Mouse (Mus musculus) forebrain, embryonic 13.5 days (tissue): ENCODE results near the gene Sf3b6. TPM values are rescaled to one million over a fixed set of nuclear protein-coding genes. Genes with fewer than 3 reads are reported as not detected.
A peak's percentile ranks its signal among the peaks of the same experiment; 100 is the strongest.
"Not testable (repeated sequence)": the region's sequence is repeated elsewhere in the genome, so short reads cannot be mapped to it uniquely, and the experiment has no call there.

Experiments
- ATAC-seq: fragments of 200-750 bp; cut with Nextera tagmentation; 2 replicates; pipeline ENCODE4 v1.8.0; 2017
- H3K27ac ChIP-seq: fragments of 300-500 bp; sonication (generic); 2 replicates; pipeline ENCODE4 v1.5.1; 2015; ENCODE audit warnings: inconsistent platforms, mild to moderate bottlenecking, moderate library complexity
- H3K27me3 ChIP-seq: fragments of 300-500 bp; sonication (generic); 2 replicates; pipeline ENCODE4 v1.6.1; 2015; ENCODE audit warnings: mild to moderate bottlenecking, inconsistent platforms
- H3K36me3 ChIP-seq: fragments of 300-500 bp; sonication (generic); 2 replicates; pipeline ENCODE4 v1.6.1; 2015; ENCODE audit warnings: mild to moderate bottlenecking, inconsistent platforms; ENCODE audit not compliant: poor library complexity, severe bottlenecking
- H3K4me1 ChIP-seq: fragments of 300-500 bp; sonication (generic); 2 replicates; pipeline ENCODE4 v1.6.1; 2015; ENCODE audit warnings: inconsistent platforms
- H3K4me2 ChIP-seq: fragments of 300-500 bp; sonication (generic); 2 replicates; pipeline ENCODE4 v1.6.1; 2015; ENCODE audit warnings: inconsistent platforms, mild to moderate bottlenecking, moderate library complexity
- H3K4me3 ChIP-seq: fragments of 300-500 bp; sonication (generic); 2 replicates; pipeline ENCODE4 v1.5.1; 2015; ENCODE audit warnings: mild to moderate bottlenecking, inconsistent platforms
- H3K9ac ChIP-seq: fragments of 300-500 bp; sonication (generic); 2 replicates; pipeline ENCODE4 v1.6.1; 2015; ENCODE audit warnings: mild to moderate bottlenecking, inconsistent platforms
- H3K9me3 ChIP-seq: fragments of 300-500 bp; sonication (generic); replicated peaks from 2 replicates; pipeline ENCODE4 v1.6.1; 2016; ENCODE audit warnings: inconsistent platforms
- WGBS: fragments of 180-500 bp; shearing (Covaris S2); methylation state at CpG from one replicate; pipeline ENCODE4 v1.1.7; 2015; 5-methylcytosine and 5-hydroxymethylcytosine counted together
- polyA plus RNA-seq: library from polyadenylated mRNA; unstranded; fragments of >200 nt; fragmentation: Nextera tagmentation; extraction: Ambion mirVana; gene quantifications from 2 replicates; pipeline ENCODE4 v1.2.1, GENCODE M21; 2015

Sf3b6 gene
- polyA plus RNA-seq, result 310 and 345 TPM in 2 replicates

DNA sequence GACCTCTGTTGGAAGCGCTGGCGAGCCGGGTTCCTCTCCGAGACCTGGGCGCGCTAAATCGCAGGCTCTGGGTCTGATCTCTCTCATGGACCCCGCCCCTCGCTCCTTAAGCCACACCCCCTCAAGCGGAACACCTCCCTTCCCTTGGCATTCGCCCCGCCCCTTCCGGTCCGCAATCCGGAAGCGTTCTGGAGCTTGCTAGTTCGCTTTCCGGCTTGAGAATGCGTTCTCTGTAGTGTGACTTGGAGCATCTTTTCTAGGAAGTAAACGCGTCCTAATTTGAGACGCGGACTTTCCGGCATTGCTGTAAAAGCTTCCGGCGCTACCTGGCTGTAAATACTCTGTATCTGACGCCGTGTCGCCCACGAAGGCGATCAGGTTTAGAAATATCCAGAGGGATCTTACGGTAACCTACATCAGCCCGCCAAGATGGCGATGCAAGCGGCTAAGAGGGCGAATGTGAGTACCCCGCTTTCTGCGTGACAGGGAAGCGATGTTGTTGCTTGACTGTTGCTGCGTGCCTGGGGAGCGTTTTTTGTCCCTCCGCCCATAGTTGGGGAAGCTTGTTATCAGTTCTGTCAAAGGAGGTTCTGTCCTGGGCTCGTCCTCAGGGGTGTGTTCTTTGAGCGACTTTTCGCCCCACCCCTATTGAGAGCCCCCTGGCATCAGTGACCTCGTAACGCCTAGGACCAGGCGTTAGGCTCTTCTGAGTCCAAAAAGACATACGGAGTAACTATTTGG is at the start of gene Sf3b6:
Sf3b6 (plus strand) TSS at position 184 of the 741 bp plus-strand sequence.
- no peaks in the 10 kb centered on the region for H3K27me3 ChIP-seq
- peaks cover 24% of the 10 kb centered on the region for H3K4me1 ChIP-seq
- WGBS, result under 1% methylated on average over 49 of the region's 49 CpGs

DNA sequence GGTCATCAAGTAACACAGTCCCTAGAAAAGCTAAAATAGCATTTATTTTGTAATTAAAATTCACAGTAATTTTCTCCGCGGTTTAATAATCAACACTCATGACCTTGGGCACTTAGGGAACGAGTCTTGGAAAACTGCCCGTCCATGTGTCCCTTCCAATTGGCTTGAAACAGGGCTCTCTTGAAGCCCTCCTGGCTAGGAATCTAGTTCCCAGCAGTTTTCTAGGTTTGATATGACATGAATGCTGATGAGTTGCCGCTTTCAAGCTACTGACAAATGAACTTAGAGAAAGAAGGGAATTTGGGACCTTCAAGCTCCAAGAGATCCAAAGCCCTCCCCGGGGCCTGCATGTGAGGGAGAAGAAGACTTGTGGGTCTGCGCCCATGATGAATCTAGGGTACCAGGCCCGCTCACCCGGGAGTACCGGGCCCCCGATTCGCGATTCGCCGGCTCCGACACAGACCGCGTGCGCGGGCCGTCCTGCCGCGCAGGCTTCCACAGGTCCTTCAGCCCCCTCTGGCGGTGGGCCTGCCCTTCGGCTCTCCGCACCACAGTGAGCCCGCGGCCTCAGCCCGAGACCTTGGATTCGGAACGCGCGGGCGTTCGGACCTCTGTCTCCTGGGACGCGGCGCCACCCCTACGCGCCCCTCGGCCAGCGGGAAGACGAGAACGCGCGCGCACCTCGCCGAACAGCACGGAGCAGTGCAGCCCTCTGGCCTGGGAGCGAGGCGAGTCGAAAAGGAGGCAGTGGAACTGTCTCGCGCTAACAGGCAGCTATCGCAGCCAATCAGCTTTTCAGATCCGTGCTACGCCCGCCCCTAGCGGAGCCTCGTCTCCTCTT is 48.6 kb upstream of the Sf3b6 start, which contains the start of the genes Pfn4 and Fam228b:
Pfn4 (plus strand) TSS at position 531 of the 841 bp plus-strand sequence.
Fam228b (minus strand) TSS at position 776 of the 841 bp plus-strand sequence.
- Histone ChIP-seq H3K4me2 (peak within 1 kb of the TSS; percentile 71), H3K9ac (peak within 1 kb of the TSS; percentile 84), H3K4me3 (peak within 1 kb of the TSS; percentile 69), H3K9me3 (no peaks in the 10 kb centered on the region), H3K36me3 (no peaks in the 10 kb centered on the region), H3K27ac (peak within 1 kb of the TSS; percentile 97), H3K4me1 (peaks cover 5% of the 10 kb centered on the region; the same call in 1 of the 2 replicates), H3K27me3 (no peaks in the 10 kb centered on the region)
- peak; percentile 99 for ATAC-seq
- under 1% methylated on average over 61 of the region's 61 CpGs for WGBS

More for the DNA sequence above, at the start of gene Sf3b6:
- Histone ChIP-seq H3K27ac (peak within 1 kb of the TSS; percentile 77), H3K4me2 (peak within 1 kb of the TSS; percentile 78), H3K4me3 (peak within 1 kb of the TSS; percentile 86), H3K36me3 (peaks cover 23% of the 10 kb centered on the region), H3K9ac (peak within 1 kb of the TSS; percentile 75), H3K9me3 (no peaks in the 10 kb centered on the region)
- peak; percentile 98 for ATAC-seq

DNA sequence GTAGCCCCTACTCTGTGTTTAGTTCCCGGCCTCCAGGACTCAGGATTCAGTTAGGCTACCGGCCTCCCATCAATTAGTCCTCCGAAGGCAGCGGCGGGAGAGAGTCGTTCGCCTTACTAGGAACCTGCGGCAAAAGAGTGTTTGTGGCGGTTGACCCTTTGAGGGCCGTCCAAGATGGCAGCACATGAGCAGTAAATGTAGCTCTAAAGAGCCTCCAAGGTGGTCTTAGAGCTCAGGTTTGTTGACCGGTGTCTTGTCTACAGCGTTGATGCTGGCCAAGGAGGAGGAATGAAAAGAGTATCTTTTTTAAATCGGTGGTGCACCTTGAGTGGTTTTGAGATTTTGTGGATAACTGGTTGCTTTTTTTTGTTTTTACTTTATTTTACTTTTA is 48.0 kb upstream of the Sf3b6 start:
- no peaks in the 10 kb centered on the region for H3K9me3 ChIP-seq
- H3K4me3 ChIP-seq, result peak overlapping the region; percentile 69
- peak overlapping the region; percentile 71 for H3K4me2 ChIP-seq
- no peaks in the 10 kb centered on the region for H3K27me3 ChIP-seq
- H3K27ac ChIP-seq, result peak overlapping the region; percentile 97
- peaks cover 5% of the 10 kb centered on the region; the same call in 1 of the 2 replicates for H3K4me1 ChIP-seq
- 17% methylated on average over 13 of the region's 13 CpGs for WGBS
- no peaks in the 10 kb centered on the region for H3K36me3 ChIP-seq
- peak overlapping the region; percentile 84 for H3K9ac ChIP-seq
- no peak for ATAC-seq

DNA sequence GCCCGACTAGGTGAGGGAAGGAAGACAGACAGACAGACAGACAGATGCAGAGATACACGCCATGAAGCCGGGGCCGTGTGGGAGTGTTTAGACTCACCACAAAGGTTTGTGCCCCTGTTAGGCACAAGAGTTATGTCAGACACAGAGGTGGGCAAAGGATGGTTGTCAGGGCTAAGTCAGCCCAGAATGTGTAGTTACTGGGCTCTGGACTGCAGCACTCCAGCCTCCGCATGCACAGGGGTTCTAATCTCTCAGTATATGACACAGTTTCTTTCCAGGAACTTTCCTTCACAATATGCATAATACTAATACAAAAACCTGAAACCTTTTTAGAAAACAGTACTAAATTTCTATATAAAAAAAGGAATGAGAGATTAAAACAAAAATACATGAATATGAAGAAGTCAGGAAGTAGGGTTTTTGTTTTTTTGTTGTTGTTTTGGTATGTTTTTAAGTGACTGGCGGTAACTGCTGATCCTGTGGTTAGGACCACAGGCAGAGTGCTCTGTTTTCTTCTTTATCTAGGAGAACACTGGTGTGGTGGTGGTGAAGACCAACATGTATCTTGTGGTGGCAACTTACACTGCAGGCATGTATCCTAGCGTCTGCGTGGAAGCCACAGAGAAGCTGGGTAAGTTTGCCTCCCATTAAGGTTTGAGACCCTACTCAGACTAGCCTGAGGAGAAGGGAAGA is 42.3 kb upstream of the Sf3b6 start:
- Histone ChIP-seq H3K4me1 (no peaks in the 10 kb centered on the region), H3K36me3 (no peaks in the 10 kb centered on the region), H3K4me3 (no peak overlapping the region), H3K27ac (no peak overlapping the region), H3K4me2 (no peak overlapping the region), H3K27me3 (no peaks in the 10 kb centered on the region), H3K9me3 (no peaks in the 10 kb centered on the region), H3K9ac (no peak overlapping the region)
- WGBS, result 95% methylated on average over 8 of the region's 8 CpGs
- no peak for ATAC-seq

DNA sequence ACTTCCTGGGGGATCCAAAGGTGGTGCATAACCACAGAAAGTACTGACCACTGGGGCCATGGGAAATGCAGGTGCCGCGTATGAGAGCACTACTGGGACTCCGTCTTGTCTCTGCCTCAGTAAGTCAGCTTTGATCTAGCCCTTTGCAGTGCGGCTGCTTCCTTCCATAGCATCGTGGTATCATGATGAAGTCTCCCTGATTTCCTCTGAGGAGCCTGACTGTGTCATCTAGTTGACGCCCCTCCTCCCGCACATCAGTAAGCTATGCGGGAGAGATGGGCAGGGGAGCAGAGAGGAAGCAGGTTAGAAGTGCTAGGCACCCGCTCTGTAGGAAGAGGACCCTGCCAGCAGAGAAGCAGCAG is 41.8 kb upstream of the Sf3b6 start:
- no peak overlapping the region for H3K4me2 ChIP-seq
- H3K27ac ChIP-seq, result no peak overlapping the region
- no peak for ATAC-seq
- H3K27me3 ChIP-seq, result no peaks in the 10 kb centered on the region
- 79% methylated on average over 9 of the region's 9 CpGs for WGBS
- H3K4me1 ChIP-seq, result no peaks in the 10 kb centered on the region
- H3K9ac ChIP-seq, result no peak overlapping the region
- no peaks in the 10 kb centered on the region for H3K36me3 ChIP-seq
- no peak overlapping the region for H3K4me3 ChIP-seq
- no peaks in the 10 kb centered on the region for H3K9me3 ChIP-seq

DNA sequence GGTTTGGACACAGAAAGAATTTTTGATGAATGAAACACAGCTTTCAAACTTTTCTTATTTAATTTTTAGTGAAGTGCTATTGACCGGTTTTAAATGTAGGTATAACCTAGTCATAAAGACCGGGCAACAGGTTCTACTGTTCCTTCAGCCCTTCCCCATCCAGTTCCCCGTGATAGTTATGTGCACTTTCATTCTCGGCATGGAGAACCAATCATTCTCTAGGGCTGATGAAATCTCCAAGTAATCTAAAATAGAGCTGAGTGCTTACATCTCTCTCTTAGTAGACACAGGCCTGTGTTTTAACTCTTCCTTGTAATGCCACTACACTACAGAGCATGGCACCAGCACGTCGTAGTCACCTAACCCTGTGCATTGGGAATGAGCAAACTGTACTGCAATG is 39.6 kb upstream of the Sf3b6 start:
- Histone ChIP-seq H3K4me3 (no peak overlapping the region), H3K27ac (no peak overlapping the region), H3K36me3 (no peaks in the 10 kb centered on the region), H3K9me3 (no peaks in the 10 kb centered on the region), H3K4me2 (no peak overlapping the region), H3K4me1 (no peaks in the 10 kb centered on the region), H3K9ac (no peak overlapping the region), H3K27me3 (no peaks in the 10 kb centered on the region)
- no peak for ATAC-seq
- 87% methylated on average over 6 of the region's 6 CpGs for WGBS

DNA sequence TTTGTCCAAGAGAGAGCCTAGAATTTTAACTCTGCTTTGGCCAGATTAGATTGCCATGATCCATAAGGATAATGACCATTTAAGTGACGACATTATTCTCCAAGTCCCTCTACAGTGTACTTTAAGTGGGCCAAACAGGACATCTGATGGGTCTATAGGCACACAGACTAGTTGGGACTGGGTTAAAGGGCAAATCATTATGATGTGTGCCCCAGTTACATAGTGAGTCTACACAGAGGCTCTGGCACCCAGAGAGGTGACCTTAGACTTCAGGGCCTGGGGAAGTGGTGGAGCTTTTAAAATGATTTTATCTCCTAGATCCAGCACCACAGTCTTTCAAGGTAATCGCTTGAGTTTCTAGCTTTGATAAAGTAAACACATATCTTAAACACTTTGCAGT is 37.1 kb upstream of the Sf3b6 start:
- no peaks in the 10 kb centered on the region for H3K27me3 ChIP-seq
- H3K4me1 ChIP-seq, result no peaks in the 10 kb centered on the region
- no peaks in the 10 kb centered on the region for H3K36me3 ChIP-seq
- H3K4me2 ChIP-seq, result no peak overlapping the region
- no peak overlapping the region for H3K27ac ChIP-seq
- WGBS, result 65% methylated on average over 2 of the region's 2 CpGs
- H3K9ac ChIP-seq, result no peak overlapping the region
- ATAC-seq, result no peak
- H3K4me3 ChIP-seq, result no peak overlapping the region
- H3K9me3 ChIP-seq, result no peaks in the 10 kb centered on the region

DNA sequence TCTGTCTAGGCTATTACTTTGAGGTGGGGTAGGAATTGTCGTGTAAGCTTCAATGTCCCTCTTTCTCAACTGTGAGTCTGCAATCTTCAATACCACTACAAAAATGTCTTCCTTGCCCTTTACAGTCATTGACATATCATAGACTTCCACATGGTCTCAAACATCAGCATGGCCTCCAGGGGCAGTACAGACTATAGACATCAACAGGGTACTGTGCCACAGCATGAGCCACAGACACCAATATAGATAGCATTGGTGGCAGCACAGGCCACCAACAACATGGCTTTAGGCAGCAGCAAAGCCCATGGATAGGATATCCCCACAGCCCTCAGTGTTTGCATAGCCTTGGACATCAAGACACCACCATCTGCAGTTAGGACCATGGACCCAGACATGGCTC is 36.1 kb upstream of the Sf3b6 start:
- no peak overlapping the region for H3K9ac ChIP-seq
- no peaks in the 10 kb centered on the region for H3K27me3 ChIP-seq
- H3K4me3 ChIP-seq, result no peak overlapping the region
- no peak overlapping the region for H3K27ac ChIP-seq
- H3K9me3 ChIP-seq, result no peaks in the 10 kb centered on the region
- no peaks in the 10 kb centered on the region for H3K4me1 ChIP-seq
- no peaks in the 10 kb centered on the region for H3K36me3 ChIP-seq
- ATAC-seq, result no peak
- WGBS, result 90% methylated on average over 1 of the region's 1 CpGs
- H3K4me2 ChIP-seq, result no peak overlapping the region

DNA sequence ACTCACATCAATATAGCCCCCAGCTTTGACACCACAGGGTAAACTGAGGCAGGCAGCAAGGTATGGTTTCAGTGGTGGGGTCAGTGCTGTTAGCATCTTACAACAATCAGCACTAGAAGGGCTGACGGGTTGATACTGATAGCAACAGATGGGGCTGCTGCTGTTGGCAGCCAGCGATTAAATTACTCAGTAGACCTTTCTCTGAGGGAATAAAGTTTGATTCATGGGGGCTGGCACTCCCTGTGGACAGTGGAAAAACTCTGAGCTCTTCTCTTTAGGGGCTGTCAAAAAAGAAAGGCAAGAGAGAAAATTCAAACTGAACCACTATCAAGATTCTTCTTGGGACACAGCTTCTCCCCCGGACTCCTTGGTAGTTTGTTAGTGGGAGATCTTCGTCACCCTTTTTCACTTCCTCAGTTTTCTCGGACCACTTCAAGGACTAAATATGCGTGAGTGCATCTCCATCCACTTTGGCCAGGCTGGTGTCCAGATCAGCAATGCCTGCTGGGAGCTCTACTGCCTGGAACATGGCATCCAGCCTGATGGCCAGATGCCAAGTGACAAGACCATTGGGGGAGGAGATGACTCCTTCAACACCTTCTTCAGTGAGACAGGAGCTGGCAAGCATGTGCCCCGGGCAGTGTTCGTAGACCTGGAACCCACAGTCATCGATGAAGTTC is 35.5 kb upstream of the Sf3b6 start:
- not testable (repeated sequence) for H3K4me1 ChIP-seq, H3K4me2 ChIP-seq, H3K27ac ChIP-seq, ATAC-seq, H3K27me3 ChIP-seq, H3K36me3 ChIP-seq, H3K4me3 ChIP-seq, H3K9ac ChIP-seq, H3K9me3 ChIP-seq
- 88% methylated on average over 9 of the region's 9 CpGs for WGBS

DNA sequence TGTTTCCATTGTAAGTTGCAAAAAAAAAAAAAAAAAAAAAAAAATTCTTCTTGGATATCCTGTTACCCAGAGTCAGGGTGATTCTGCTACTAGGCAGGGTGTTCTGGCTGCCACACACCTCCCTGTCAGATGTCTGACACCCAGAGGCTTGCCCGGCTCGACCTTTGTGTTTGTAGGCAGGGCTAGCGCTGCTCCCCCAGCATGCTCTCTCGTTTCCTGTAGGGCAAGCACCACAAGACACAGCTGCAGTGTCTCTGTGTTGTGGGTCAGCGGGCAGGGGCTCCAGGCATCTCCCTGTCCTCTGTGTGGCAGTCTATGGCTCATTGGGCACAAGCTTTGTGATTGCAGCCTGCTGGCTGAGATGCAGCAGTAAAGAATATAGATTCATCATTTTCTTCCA is 33.7 kb upstream of the Sf3b6 start:
- H3K27me3 ChIP-seq, result no peaks in the 10 kb centered on the region
- no peaks in the 10 kb centered on the region for H3K36me3 ChIP-seq
- no peak for ATAC-seq
- H3K4me3 ChIP-seq, result no peak overlapping the region
- WGBS, result 55% methylated on average over 5 of the region's 5 CpGs
- H3K9me3 ChIP-seq, result no peaks in the 10 kb centered on the region
- H3K4me1 ChIP-seq, result no peaks in the 10 kb centered on the region
- no peak overlapping the region for H3K27ac ChIP-seq
- no peak overlapping the region for H3K9ac ChIP-seq
- H3K4me2 ChIP-seq, result no peak overlapping the region

DNA sequence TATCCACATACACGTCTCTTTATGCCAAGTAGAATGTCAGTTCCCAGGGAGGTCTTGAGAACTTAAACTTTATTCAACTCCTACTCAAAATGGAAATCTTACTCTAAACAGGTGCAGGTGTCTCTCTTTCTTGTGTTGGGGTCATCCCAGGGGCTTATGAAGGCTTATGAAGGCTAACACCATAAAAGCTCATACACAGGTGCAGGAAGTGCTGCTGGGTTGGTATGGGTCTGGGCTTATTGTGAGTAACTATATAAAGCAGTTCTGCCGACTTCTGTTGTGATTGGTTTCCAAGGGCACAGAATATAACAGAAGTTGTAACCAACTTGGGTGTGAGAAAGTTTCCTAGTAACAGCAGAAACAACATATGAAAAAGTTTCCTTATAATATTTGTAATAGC is 32.9 kb upstream of the Sf3b6 start:
- Histone ChIP-seq H3K27ac (no peak overlapping the region), H3K27me3 (no peaks in the 10 kb centered on the region), H3K9ac (no peak overlapping the region), H3K4me2 (no peak overlapping the region), H3K4me1 (no peaks in the 10 kb centered on the region), H3K9me3 (no peaks in the 10 kb centered on the region), H3K36me3 (no peaks in the 10 kb centered on the region), H3K4me3 (no peak overlapping the region)
- WGBS, result 82% methylated on average over 2 of the region's 2 CpGs
- no peak for ATAC-seq
